Mouse (Mus musculus) activated CD4-positive, CD25-positive, alpha-beta regulatory T cell, adult 4 months (primary cell): ENCODE data around the gene Slc35a2. TPM values are rescaled to one million over a fixed set of nuclear protein-coding genes. Genes with fewer than 3 reads are reported as not detected.
"Not testable (repeated sequence)": the region's sequence is repeated elsewhere in the genome, so short reads cannot be mapped to it uniquely, and the experiment has no call there.

Source experiments
- ATAC-seq: one replicate; pipeline ENCODE4 v1.8.0; 2017
- polyA plus RNA-seq, 2 experiments: library from polyadenylated mRNA; unstranded; fragments of 100-300 nt; shearing (Covaris generic); gene quantifications; one replicate each; pipeline ENCODE4 v1.2.1; 2017

Slc35a2 gene
- polyA plus RNA-seq, 2 experiments from 2014 or later: 11.3 to 17.3 TPM

DNA sequence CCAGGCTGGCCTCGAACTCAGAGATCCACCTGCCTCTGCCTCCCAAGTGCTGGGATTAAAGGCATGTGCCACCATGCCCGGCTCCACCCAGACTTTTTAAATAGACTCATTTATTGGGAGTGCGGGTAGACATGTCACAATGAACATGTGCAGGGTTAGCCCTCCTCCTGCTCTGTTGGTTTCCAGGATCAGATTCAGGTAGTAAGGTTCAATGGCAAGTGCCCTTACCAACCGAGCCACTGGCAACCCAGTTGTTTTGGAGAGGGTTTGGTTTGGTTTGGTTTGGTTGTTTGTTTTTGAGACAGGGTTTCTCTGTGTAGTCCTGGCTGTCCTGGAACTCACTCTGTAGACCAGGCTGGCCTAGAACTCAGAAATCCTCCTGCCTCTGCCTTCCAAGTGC lies 25.4 kb downstream of the Slc35a2 start, which contains the start of gene Gm10490:
TSS of gene Gm10490 (plus strand) at position 301 of the 400 bp plus-strand sequence.
- ATAC-seq: not testable (repeated sequence)

DNA sequence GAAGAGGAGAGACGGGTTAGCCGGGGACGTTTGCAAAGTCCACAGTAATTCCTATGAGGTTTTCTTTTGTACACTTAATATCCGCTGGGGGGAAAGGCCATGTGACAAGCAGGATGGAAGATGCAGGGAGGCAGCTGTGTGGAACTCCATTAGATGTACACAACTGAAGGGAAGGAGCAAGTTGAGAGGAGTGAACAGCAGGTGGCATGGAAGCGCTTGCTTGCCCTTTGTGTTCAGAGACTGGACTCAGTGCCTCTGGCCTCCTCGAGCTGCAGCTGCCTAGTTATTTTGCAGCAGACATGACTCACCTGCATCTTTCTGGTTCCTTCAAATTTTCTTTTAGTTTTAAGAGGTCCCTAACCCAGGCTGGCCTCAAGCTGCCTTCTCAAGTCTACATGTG lies 26.6 kb downstream of the Slc35a2 start:
- no peak for ATAC-seq

DNA sequence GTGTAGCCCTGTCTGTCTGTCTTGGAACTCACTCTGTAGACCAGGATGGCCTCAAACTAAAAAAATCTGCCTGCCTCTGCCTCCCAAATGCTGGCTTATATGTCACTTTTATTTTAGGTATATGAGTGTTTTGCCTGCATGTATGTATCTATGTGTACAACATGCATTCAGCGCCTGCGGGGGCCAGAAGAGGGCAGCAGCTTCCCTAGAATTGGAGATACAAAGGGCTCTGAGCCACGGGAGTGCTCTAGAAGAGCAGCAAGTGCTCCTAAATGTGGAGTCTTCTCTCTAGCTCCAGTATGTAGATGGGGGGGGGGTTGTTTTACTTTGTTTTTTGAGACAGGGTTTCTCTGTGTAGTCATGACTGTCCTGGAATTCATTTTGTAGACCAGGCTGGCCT lies 31.8 kb downstream of the Slc35a2 start:
- ATAC-seq: not testable (repeated sequence)

DNA sequence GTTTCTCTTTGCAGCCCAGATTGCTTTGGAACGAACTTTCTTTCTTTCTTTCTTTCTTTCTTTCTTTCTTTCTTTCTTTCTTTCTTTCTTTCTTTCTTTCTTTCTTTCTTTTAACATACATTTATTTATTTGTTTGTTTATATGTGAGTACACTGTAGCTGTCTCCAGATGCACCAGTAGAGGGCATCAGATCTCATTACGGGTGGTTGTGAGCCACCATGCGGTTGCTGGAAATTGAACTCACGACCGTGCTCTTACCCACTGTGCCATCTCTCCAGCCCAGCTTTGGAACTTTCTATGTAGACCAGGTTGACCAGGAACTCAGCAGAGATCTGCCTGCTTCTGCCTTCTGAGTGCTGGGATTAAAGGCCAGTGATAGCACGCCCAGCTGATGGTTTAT lies 34.1 kb downstream of the Slc35a2 start:
- not testable (repeated sequence) for ATAC-seq

DNA sequence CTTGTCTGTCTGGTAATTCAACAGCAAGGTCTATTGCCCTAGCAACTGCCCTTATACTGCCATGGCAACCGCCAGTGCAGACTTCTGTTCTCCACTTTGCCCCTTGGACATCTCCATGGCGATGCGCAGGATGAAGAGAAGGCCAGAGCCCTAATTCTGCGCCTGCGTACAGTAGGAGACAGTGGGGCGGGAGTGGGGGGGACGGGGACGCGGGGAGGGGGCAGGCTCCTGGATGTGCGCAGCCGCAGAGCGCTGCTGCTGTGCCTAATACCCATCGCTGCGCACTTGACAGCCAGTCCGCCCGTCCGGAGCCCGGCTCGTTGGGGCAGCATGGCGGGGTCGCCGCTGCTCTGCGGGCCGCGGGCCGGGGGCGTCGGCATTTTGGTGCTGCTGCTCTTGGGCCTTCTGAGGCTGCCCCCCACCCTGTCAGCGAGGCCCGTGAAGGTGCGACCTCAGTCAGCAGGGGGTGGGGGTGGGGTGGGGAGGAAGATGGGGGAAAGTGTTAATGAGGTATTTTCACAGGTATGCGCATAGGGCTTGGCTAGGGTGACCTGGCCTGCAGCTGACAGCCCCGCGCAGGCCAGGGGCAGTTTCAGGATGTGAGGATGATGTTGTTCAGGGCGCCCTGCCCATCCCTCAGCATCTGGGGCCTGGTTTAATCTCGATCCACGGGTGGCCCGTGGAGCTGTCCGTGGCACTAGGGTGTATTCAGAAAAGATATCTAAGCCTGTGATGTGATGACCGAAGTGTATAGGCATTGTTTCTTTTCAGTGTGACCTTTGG lies 36.0 kb downstream of the Slc35a2 start, which contains the start of gene Pcsk1n:
TSS of gene Pcsk1n (plus strand) at position 222 of the 783 bp plus-strand sequence.
- ATAC-seq: no peak

DNA sequence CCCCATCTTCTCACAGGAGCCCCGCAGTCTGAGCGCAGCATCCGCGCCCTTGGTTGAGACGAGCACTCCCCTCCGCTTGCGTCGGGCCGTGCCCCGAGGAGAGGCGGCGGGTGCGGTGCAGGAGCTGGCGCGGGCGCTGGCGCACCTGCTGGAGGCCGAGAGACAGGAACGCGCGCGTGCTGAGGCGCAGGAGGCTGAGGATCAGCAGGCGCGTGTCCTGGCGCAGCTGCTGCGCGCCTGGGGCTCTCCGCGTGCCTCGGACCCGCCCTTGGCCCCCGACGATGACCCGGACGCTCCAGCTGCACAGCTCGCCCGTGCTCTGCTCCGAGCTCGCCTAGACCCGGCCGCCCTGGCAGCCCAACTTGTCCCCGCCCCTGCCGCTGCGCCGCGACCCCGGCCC lies 38.2 kb downstream of the Slc35a2 start:
- no peak for ATAC-seq

DNA sequence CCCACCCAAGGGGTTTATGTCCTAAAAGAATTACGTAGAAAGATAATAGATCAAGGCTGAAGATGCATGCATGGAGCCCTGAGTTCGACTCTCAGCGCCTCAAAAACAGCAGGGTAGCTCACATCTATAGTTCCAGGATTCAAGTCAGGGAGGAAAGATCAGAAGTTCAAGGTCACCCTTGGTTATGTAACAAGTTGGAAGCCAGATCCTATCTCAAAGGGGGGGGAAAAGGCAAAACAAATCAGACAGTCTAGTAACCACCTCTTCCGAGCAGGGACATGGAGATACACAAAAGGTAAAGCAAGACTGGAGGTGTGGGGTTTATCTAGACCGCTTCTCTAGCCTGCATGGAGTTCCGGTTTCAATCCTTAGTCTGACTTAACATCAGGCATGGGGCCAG lies 42.4 kb downstream of the Slc35a2 start:
- ATAC-seq: no peak

DNA sequence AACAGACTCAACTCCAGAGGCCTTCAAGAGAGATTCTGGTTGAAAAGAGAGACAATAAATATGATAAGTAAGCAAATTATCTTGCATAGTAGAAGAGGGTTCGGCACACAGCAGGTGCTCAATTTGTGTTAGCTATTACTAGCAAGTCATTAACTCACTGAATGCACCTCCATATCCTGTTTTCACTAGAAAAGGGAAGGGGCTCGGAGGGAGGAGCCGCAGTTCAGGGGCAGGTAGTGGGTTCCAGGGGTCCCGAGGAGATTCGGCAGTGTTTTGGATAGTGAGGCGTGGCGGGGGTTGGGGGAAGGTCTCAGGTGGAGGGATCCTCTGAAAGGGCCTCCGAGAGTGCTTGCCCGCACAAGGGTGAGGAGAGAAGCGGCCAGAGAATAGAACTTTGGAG lies 43.3 kb downstream of the Slc35a2 start:
- ATAC-seq: no peak

DNA sequence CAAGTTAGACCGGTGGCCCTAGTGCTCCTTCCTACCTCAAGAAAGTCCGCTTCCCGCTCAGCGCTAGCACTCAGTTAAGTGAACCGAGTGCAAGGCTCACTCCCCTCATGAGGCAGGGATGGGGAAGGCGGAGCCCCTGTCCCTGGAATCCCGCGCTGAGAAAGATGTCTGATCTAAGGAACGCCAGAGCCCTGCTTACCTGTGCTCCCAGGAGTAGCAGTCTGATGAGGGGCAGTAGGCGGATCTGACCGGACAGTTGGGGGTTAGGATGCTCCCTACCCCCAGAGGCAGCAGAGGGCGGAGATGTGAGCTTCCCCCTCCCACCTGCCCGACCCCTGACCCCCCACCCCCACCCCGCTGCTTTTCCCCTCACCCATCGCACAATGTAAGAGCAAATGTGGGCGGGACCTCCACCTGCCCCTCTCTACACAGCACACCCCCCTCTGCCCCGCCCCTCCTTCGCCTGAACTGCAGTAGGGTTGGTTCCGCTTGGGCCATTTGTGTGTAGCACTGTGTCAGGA lies 44.5 kb downstream of the Slc35a2 start, which contains the start of gene Eras:
TSS of gene Eras (minus strand) at position 338 of the 521 bp plus-strand sequence.
- ATAC-seq: no peak

DNA sequence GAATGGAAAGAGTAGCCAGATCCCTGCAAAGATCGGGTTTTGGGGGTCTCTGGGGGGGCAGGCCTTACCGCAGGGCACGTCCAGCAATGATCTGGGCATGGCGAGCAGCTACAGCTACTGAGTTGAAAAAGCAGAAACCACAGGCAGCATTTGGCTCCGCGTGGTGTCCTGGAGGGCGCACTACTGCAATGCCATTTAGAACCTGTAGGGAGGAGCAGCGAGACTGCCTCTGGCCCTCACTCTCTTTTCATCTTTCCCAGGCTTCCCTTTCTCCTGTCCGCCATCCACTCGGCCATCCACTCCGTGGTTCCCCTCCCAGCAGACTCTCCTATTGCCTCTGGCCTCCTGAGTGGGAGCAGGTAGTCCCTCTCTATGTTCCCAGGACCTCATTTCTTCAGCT lies 53.0 kb downstream of the Slc35a2 start:
- no peak for ATAC-seq

DNA sequence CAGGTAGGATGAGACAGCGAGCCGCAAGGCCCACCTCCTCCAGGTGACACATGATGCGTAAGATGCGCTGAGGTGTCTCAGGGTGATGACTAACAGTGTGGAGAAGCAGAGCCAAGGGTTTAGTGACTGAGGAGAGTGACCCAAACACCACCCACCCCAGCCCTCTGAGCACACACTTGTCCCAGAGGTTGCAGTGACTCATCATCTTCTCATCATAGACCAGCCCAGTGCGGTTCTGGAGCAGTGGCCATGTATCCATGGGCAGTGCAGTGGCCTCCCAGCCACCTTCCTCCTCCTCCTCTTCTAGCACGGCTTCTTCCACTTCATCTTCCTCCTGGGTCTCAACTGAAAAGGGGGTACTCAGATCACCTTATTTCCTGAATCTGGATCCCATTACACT lies 53.8 kb downstream of the Slc35a2 start:
- ATAC-seq: no peak

Other genes with a start within 250 kb of the Slc35a2 start
- 1 to 10 TPM; 5.8 to 7.5 TPM for gene Syp, start 245.6 kb upstream of the Slc35a2 start, polyA plus RNA-seq
- gene Prickle3, start 226.8 kb upstream of the Slc35a2 start, polyA plus RNA-seq: 1 to 10 TPM; 6.3 TPM
- 100 to 1,000 TPM; 196 to 200 TPM for gene Plp2, start 212.6 kb upstream of the Slc35a2 start, polyA plus RNA-seq
- not detected for gene Magix, start 202.8 kb upstream of the Slc35a2 start, polyA plus RNA-seq
- 10 to 100 TPM; 44.6 to 54.1 TPM for gene Gpkow, start 186.9 kb upstream of the Slc35a2 start, polyA plus RNA-seq
- gene Wdr45, start 169.7 kb upstream of the Slc35a2 start, polyA plus RNA-seq: 10 to 100 TPM; 38.9 to 48.2 TPM
- not detected for gene Gm45208, start 161.8 kb upstream of the Slc35a2 start, polyA plus RNA-seq
- 10 to 100 TPM; 34.0 to 36.1 TPM for gene Praf2, start 155.6 kb upstream of the Slc35a2 start, polyA plus RNA-seq
- gene Ccdc120, start 133.1 kb upstream of the Slc35a2 start, polyA plus RNA-seq: under 1 TPM in 1 of 2 experiments, not detected in 1; 0.20 TPM
- 10 to 100 TPM in 1 of 2 experiments, 1 to 10 TPM in 1; 9.1 to 14.7 TPM for gene Tfe3, start 121.5 kb upstream of the Slc35a2 start, polyA plus RNA-seq
- 10 to 100 TPM; 46.6 to 58.8 TPM for gene Gripap1, start 94.3 kb upstream of the Slc35a2 start, polyA plus RNA-seq
- gene Kcnd1, start 61.7 kb upstream of the Slc35a2 start, polyA plus RNA-seq: under 1 TPM; 0.49 to 0.50 TPM
- gene Otud5, start 42.7 kb upstream of the Slc35a2 start, polyA plus RNA-seq: 10 to 100 TPM; 15.4 to 21.1 TPM
- gene Pim2, start 5.8 kb upstream of the Slc35a2 start, polyA plus RNA-seq: 10 to 100 TPM; 37.5 to 40.7 TPM
- 100 to 1,000 TPM in 1 of 2 experiments, 10 to 100 TPM in 1; 88.7 to 101 TPM for gene Pqbp1, start 15.2 kb downstream of the Slc35a2 start, polyA plus RNA-seq
- 10 to 100 TPM; 95.9 to 96.8 TPM for gene Timm17b, start 15.3 kb downstream of the Slc35a2 start, polyA plus RNA-seq
- gene Gm10491, start 23.8 kb downstream of the Slc35a2 start, polyA plus RNA-seq: not detected
- not detected for gene Gm10490, start 25.5 kb downstream of the Slc35a2 start, polyA plus RNA-seq
- not detected for gene Pcsk1n, start 35.8 kb downstream of the Slc35a2 start, polyA plus RNA-seq
- not detected for gene Eras, start 44.6 kb downstream of the Slc35a2 start, polyA plus RNA-seq
- 10 to 100 TPM in 1 of 2 experiments, 1 to 10 TPM in 1; 8.7 to 10.0 TPM for gene Hdac6, start 63.9 kb downstream of the Slc35a2 start, polyA plus RNA-seq
- 10 to 100 TPM; 28.9 to 29.6 TPM for gene Gata1, start 94.0 kb downstream of the Slc35a2 start, polyA plus RNA-seq
- not detected for gene Glod5, start 134.5 kb downstream of the Slc35a2 start, polyA plus RNA-seq
- 10 to 100 TPM; 14.5 to 22.4 TPM for gene Suv39h1, start 190.7 kb downstream of the Slc35a2 start, polyA plus RNA-seq
- 10 to 100 TPM; 24.0 to 27.4 TPM for gene Was, start 206.5 kb downstream of the Slc35a2 start, polyA plus RNA-seq
- gene Wdr13, start 248.9 kb downstream of the Slc35a2 start, polyA plus RNA-seq: 10 to 100 TPM; 15.8 to 18.9 TPM